Mouse (Mus musculus) heart, postnatal 14 days (tissue): ENCODE measurements around the gene Gpsm2. TPM values are rescaled to one million over a fixed set of nuclear protein-coding genes. Genes with fewer than 3 reads are reported as not detected.
A peak's percentile ranks its signal among the peaks of the same experiment; 100 is the strongest.

ENCODE experiments used
- DNase-seq, 2 experiments: peaks; one replicate each; pipeline ENCODE4 v3.0.0; 2021 to 2022
- intact Hi-C: fragments of 180-260 bp; cut with DNase I; formaldehyde crosslinking; loops from one replicate; pipeline ENCODE4 v1.15.1; 2025
- long read RNA-seq, 2 experiments: library from polyadenylated mRNA; stranded (forward); transcript quantifications; one replicate each; pipeline ENCODE4 v2.0.0; 2021
- total RNA-seq, 2 experiments: library from RNA; stranded (reverse); gene quantifications; 2 replicates each; pipeline ENCODE4 v1.2.3; 2021

Gpsm2 gene
- 1 to 10 TPM; 3.7 to 5.1 TPM for total RNA-seq
- long read RNA-seq, experiment 1, transcript Gpsm2-201 (15 exons, 3,498 nt) = major isoform, 5 of 9 reads
- long read RNA-seq, experiment 1, partial matches to known transcripts = 0 of 9 reads
- long read RNA-seq, experiment 1, other reads (novel, unspliced or antisense) = 4 of 9 reads
- long read RNA-seq, experiment 2, partial matches to known transcripts = 0 of 7 reads
- long read RNA-seq, experiment 2, other reads (novel, unspliced or antisense) = 3 of 7 reads

DNA sequence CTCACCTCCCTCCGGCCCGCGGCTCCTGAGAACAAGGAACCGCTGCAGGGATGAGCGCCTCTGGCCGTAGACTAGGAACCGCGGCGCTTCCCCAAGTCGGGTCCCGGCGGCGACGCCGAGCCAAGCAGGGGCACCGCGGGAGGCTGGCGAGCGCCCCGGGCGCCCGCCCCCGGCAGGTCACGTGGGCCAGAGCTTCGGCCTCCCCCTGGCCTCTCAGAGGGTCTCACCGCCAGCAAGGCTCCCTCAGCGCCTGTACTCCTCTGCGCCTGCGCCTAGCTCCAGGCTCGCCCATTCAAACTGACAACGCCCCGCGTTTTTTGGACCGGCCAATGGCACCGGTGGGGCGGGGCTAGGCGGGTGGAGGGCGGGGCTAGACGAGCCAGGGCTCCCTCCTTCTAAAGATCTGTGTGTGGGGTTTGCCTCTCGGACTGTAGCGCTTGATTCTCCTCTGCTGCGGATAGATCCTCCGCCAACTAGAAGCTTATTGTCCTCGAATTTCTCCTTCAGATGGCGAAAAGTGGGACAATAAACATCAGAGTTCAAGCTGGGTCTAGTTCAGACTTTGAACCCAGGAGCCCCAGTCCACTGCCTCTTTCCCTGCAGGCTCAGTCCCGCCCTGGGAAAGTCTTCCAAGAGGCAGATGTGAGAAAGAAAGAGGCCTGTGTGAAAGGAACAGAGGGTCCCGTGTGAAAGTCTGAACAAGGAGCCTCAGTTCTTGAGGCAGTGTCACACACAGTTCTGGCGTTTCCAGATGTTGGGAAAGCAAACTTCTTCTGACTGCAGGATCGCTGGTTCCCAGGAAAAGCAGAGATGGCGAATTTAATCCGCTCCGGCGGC is at the start of gene Gpsm2:
Gpsm2 (minus strand) TSS at position 274 of the 837 bp plus-strand sequence.
- intact Hi-C loops = loop anchor here (2.0 to 5.0 kb wide), 2 partner anchors 49 to 120 kb away; partner anchors contain the start of gene Stxbp3
- DNase-seq = peak; percentile 96

DNA sequence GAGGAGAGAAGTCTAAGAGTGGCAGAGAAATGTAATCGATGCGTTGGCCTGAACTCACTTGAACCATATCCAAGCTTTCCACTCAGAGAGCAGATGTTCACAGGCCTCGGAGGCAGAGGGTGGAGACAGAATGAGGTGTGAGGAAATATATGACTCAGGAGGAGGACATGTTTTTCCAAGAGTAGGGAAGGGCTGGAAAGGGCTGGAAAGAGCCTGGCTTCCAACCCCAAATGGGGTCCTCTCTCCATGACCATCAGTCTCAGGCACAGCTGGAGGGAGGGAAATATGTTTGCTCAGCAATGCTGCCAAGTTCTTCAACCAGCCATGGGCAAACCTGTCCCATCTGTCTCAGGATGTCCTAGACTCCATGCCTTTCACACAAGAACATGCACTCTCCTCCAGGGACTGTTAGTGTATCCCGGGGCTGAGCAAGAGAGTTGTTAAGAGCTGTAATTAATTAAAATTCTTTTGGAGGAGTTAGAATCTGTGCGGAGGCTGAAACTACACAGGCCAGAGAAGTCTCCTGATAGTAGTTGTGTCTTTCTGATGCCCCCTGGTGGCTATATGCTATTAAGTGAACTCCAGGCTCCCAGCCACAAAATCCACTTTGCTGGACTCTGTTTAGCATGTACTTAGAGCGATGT is 48.7 kb upstream of the Gpsm2 start:
- intact Hi-C loops = loop anchor here (1.0 to 2.0 kb wide), 3 partner anchors 48 to 71 kb away; partner anchors contain the start of gene Gpsm2

DNA sequence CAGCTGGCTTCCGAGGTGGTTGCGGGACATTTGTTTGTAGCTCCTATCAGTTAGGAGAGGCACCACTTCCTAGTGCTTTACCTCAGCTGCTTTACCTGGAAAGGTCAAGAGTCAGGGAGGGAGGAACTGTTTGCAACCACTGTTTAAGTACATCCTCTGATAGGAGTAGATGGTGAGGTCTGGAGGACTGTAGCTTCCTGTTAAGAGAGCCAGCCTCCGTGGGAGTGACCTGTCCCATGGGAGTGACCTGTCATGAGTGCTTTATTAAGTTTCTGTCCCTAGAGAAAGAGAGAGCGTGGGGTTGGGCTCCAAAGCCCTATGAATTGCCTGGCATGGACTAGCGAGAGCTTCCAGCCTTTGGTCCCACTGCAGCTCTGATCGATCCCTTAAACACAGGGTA is 47.4 kb upstream of the Gpsm2 start:
- no peak for DNase-seq
- intact Hi-C loops = no loop called here

More for the DNA sequence above, 48.7 kb upstream of the Gpsm2 start:
- DNase-seq = peak; percentile 54 to 79

DNA sequence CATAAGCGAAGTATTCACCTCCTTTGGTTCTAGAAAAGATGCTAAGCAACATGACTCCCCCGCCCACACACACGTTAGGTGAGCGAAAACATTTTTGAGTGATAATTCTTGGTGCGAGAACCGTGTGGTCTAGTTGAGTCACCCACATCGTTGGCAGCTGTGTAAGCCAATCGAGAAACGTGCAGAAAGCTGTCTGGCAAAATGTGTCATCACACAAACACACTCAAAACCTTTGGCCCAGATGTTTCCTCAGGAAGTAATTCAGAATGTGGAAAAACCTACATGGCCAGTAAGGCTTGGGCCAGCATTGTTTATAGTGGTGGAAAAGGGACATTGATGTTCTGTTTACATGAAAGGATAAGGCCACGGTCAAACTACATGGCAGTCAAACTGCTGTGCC is 45.3 kb upstream of the Gpsm2 start:
- peak in 1 of 2 experiments; percentile 32 for DNase-seq

DNA sequence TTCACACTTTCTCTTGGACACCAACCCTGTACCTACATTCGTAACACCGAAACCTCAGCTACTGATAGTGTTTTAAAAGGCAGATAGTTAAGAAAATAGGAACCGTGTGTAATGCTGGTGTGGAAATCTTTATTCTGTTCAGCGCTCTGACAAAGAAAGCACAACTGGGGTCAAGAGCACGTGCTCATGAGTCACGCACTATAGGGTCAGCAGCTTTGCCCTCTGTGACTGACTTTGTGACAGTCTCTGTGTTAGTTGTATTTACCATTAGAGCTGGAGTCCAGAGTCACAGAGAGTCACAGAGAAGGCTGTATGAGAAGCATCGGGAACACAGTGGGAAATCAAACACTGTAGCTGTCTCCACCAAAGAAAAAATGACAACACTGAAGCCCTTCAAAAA is 44.8 kb upstream of the Gpsm2 start:
- DNase-seq = no peak
- intact Hi-C loops = no loop called here

More for the DNA sequence above, 45.3 kb upstream of the Gpsm2 start:
- intact Hi-C loops = no loop called here

DNA sequence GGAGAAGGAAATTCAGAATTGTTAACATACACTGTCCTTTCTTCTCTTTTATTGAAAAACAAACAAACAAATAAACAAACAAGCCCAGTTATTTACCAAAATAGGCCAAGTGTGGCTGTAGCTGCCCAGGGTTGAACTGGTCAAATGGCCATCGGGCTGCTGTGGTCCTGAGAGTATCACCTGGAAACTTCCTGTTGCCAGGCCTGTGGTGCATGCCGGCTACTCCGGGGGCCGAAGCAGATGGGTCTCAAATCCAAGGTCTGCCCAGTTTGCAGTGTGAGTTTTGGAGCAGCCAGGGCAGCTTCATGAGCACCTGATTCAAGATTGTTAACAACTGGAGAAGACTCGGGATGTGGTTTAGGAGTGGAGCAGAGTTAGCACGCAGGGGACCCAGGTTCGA is 43.4 kb upstream of the Gpsm2 start:
- intact Hi-C loops = no loop called here
- no peak for DNase-seq

DNA sequence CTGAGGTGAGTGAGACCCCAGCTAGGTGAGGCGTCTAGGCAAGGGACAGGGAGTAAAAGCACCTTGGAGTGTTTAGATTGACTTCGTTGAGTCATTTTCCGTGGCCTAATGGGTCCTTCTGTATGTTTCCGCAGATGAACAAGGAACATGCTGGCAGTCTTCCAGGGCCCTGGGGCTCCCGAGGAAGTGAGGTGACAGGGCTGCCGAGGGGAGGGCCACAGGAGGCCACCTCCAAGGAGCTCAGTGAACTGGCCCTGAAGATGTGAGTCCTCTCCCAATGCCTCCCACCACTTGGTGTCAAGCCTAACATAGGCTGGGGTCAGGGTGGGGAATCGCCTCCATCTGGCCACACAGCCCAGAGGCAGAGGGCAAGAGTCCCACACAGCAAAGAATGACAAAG is 42.9 kb upstream of the Gpsm2 start:
- DNase-seq = no peak
- intact Hi-C loops = no loop called here

DNA sequence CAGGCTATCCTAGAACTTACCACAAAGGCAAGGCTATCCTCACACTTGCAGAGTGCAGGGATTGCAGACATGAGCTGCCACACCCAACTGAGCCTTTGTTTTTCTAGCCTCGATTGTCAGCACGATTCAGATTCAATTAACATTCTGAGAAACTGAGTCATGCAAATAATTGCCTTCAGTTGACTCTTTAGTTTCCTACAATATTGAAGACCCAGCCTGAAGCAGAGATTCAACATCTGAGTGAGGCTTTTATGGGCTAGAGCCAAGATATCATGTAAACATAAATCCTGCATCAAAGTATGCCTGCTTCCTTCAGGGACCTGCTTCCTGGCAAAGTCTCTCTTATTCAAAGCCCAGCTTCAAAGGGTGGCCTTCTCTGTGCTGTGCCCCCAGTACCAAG is 41.6 kb upstream of the Gpsm2 start:
- no peak for DNase-seq
- intact Hi-C loops = no loop called here

DNA sequence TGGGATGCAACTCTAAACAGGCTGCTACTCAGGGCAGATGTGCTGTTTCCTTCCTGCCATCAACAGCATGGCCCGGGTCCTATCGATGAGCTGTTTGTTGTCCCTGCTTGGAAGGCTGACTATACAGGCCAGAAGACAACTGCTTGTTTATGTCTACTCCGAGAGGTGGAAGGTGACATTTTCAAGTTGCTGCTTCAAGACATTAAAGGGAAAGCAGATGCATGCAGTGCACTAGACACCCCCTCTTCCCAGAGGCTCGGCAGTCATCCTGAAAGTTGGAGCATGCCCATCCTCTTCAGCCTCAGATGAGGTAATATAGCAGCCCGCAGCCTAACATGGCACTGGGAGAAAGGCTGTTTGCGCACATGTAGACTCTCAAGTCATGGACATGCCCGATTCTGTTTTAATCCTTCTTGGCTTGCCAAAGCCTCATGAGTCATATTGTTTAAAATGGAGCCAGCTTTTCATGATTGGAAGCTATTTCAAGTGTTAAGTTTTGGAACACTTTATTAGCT is 40.5 kb upstream of the Gpsm2 start:
- peak in 1 of 2 experiments; percentile 21 for DNase-seq
- intact Hi-C loops = no loop called here

DNA sequence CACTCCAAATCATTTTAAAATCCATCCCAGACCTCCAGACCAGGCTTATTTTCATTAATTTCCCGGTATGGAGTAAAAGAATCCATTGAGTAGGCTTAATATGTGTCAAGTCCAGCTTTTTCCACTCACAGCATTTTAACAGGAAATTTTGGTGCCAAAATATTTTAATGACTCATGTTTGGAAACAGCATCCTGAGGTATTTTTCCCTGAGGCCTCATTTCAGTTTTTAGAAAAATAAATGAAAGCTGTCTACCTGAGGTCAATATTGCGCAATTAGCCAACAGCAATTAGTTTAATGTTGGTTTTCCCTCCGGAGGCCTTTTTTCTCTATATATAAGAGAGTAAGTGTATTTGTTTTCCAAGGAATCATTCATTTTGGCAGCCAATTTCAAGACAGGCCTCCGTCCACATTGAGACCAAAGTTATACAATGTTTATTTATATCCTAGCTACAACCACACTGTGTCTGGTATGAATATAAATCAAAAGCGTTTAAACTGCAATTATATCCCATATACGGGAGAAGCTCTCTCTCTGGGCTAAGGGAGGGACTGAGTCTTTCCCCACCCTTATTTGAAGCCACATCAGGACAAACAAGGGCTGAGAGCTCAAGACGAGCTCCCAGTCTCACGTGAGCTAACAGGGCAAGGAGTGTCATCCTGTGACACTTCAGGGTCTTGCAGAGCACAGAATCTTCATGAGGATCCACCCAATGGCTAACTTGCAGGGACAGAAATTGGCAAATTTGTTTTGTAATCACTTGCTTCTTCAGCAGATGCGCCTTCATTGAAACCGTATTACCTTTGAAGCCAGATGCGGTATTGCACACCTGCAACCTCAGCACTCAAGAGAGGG is 37.7 kb upstream of the Gpsm2 start:
- DNase-seq = no peak
- intact Hi-C loops = no loop called here

DNA sequence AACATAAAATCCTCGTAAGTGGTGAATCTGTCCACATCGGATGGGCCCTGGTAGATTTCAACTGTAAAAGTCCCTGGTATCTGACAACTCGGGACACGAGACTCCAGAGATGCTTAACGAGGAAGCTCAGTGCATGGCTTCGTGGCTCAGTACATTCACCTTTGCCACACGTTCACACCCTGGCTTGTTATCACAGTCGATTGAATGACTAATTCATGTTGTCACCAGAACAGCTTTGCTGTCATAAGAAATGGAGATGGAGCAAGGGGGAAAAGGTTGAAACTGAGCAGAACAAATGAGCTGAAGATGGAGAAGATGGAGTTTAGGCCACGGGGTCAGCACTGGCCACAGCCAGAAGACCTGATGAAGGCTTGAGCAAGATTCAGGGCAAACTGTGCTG is 35.5 kb upstream of the Gpsm2 start:
- intact Hi-C loops = no loop called here
- no peak for DNase-seq

DNA sequence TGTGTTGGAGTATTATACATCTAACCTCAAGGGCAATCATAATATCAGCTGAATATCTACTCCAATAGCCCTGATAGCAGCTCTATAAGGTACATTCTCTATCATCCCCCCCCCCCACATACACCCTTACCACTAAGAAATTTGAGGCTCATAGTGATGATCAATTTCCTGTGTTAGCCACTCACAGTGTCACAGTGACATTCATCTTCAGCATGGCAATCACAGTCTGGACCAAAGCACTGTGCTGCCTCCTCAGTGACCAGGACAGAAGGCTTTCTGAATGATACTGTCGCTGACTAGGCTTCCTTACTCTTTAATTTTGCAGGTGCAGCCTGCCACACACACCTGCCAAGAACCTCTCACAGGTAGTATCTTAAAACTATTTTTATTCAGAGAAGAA is 34.0 kb upstream of the Gpsm2 start:
- intact Hi-C loops = no loop called here
- DNase-seq = no peak

DNA sequence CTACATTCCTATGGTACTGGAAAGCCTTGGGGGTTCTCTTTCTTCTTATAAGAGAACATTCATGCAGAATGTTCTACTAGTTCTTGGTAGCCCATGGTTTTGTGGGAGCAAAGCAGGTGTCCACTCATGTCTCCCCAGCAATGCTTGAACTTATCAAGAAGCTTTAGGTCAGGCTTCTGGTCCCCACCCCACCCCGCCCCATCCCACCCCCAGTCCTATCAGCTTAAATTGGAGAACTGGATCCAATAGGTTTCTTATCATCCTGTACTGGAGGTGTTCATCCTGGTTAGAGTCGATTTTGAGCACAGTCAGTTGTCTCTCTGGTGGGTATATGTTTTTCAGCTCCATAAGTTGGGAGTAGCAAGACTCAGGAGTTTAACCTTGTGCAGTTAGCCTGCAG is 33.4 kb upstream of the Gpsm2 start:
- DNase-seq = no peak
- intact Hi-C loops = no loop called here

DNA sequence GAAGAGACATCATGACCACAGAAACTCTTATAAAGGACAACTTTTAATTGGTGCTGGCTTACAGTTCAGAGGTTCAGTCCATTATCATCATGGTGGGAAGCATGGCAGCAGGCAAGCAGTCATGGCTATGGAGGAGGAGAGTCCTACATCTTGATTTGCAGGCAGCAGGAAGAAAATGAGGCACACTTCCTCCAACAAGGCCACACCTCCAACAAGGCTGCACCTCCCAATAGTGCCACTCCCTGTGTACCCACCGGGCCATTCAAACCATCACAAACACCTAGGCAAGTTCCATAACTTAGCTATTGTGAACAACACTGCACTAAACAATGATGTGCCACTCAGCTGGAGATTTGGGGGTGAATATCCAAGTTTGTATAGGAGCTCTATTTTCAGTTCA is 32.4 kb upstream of the Gpsm2 start:
- intact Hi-C loops = no loop called here
- no peak for DNase-seq

DNA sequence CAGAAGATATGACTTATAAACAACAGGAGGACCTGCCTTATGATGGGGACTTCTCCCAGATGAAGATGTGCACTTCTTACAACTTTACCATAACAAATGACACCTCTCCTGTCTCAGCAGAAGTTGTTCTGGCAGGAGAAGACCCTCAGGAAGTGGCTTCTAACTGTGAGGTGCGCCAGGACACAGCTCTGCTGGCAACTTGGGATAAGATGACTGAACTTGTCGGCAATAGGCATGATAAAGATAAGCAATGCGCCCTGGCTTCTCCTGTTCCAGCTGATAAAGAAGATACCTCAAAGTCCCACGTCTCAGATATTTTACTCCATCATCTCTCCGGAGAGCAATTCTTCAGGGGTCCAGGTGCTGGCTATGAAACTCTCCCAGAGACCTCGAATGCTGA is 29.6 kb upstream of the Gpsm2 start:
- intact Hi-C loops = no loop called here
- no peak for DNase-seq

DNA sequence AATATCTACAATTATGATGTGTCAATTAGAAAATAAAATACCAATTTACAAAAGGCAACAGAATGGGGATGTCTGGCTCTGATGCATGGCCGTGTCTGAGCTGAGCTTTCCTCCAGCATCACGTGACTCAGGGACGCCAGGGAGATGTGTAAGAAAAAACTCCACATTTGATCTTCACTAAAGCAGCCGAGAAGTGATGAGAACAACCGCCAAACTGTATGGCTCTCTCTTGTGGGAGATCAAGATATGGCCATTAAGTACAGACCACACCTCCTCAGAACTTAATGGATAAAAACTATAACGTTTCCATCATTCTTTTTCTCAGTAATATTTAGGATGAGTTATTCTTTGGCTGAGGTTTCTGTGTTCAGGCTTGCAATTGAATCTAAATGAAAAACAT is 29.0 kb upstream of the Gpsm2 start:
- intact Hi-C loops = no loop called here
- no peak for DNase-seq

DNA sequence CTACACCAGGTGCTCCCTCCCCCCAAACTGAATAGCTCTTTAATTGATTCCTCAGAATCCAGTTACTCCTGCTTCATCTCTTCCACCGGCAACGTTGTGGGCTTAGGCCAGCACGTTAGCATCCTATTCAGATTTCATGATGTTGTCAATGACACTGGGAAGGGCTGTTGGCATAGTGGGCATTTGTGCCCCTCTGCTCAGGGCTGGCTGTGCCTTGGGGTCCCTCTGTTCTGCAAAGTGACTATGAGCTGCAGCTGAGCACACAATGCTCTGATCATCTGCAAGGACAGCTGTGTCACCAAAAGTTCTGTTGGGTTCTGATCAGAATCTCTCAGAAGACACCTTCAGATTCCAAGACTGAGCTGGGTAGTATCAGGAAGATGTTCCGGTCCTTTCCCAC is 22.0 kb upstream of the Gpsm2 start:
- intact Hi-C loops = no loop called here
- no peak for DNase-seq

DNA sequence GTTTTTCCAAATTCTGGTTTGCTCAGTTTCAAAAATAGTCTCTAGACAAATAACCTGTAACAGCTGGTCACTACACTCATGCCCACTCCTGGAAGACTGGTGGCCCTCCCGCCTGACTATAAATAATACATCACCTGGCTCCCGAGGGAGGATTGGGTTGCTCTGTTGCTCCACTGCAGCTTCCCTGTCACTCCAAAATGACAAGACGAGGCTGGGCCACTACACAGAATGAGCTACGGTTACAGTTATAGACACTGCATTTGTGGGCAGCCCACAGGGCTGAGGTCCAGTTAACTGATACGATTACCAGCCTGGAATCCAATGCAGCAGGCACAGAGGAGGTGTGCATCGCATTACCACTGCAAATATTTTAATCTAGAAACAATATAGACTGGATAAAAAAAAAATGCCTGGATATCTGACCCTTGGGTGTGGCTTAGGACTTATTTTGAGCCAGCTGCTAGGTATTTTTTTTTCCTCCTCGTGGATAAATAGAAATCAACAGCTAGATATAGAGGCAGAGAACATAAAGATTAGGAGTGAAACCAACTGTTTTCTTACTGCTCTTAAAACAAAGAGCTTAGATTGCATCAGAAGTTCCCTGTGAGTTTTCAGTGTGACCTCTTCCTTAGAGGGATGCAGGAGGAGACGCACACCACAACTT is 17.1 kb upstream of the Gpsm2 start, which contains the start of gene Aknad1:
Aknad1 (plus strand) TSS at position 614 of the 664 bp plus-strand sequence.
- intact Hi-C loops = no loop called here
- no peak for DNase-seq

DNA sequence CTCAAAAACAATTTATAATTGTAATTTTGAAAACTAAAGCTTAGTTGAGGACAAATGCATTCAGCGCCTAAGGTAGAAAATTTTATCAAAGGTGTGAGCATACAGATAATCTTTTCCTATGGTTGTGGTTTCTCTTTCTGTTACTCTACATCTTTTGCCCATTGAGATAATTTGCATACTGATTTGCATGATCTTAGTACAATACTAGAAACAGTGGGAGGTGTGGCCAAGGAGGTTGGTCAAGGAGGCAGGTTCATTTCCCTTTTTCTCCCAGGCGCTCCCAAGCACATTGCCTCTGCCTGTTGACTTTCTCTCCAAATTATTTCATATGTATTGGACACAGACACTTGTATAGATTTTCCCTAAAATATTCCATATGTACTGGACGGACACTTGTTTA is 15.7 kb upstream of the Gpsm2 start:
- intact Hi-C loops = no loop called here
- no peak for DNase-seq

DNA sequence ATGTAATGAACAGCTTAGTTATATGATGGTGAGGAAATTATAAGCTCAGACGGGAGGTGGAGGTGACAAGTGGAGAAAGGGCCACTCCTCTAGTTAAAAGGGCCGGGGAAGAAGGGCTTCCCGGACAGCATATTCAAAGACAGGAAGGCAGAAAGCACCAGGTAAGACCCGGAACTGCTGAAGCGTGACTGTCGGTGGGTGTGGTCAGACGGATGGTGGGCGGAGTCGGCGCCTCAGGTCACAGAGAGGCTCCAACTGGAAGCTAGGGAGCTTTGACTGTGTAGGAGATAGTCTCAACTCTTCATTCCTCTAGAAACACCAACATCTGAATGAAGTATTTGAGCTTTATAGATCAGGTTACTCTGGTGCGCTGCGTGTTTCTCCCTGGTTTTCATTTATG is 8.2 kb upstream of the Gpsm2 start:
- intact Hi-C loops = no loop called here
- no peak for DNase-seq
